Mouse (Mus musculus) forebrain, embryonic 16.5 days (tissue): ENCODE data around the gene Emc10. TPM values are rescaled to one million over a fixed set of nuclear protein-coding genes. Genes with fewer than 3 reads are reported as not detected.

ENCODE experiments used
- ATAC-seq: fragments of 200-750 bp; cut with Nextera tagmentation; 2 replicates; pipeline ENCODE4 v1.8.0; 2017; ENCODE audit warnings: mild to moderate bottlenecking, moderate library complexity
- H3K27ac ChIP-seq: fragments of 300-500 bp; sonication (generic); 2 replicates; pipeline ENCODE4 v1.5.1; 2014; ENCODE audit warnings: low read length, control low read depth
- H3K27me3 ChIP-seq: fragments of 300-500 bp; sonication (generic); replicated peaks from 2 replicates; pipeline ENCODE4 v1.6.1; 2014; ENCODE audit warnings: low read length; ENCODE audit not compliant: control insufficient read depth, insufficient read depth
- H3K36me3 ChIP-seq: fragments of 300-500 bp; sonication (generic); 2 replicates; pipeline ENCODE4 v1.6.1; 2014; ENCODE audit not compliant: control insufficient read depth, insufficient read depth
- H3K4me1 ChIP-seq: fragments of 300-500 bp; sonication (generic); replicated peaks from 2 replicates; pipeline ENCODE4 v1.6.1; 2014; ENCODE audit warnings: low read length; ENCODE audit not compliant: control insufficient read depth, insufficient read depth
- H3K4me2 ChIP-seq: fragments of 300-500 bp; sonication (generic); 2 replicates; pipeline ENCODE4 v1.6.1; 2014; ENCODE audit warnings: mild to moderate bottlenecking, low read length, control low read depth
- H3K4me3 ChIP-seq: fragments of 300-500 bp; sonication (generic); replicated peaks from 2 replicates; pipeline ENCODE4 v1.5.1; 2014; ENCODE audit warnings: mild to moderate bottlenecking, low read length, control low read depth
- H3K9ac ChIP-seq: fragments of 300-500 bp; sonication (generic); replicated peaks from 2 replicates; pipeline ENCODE4 v1.6.1; 2014; ENCODE audit warnings: low read depth, low read length, control low read depth
- H3K9me3 ChIP-seq: fragments of 300-500 bp; sonication (generic); 2 replicates; pipeline ENCODE4 v1.6.1; 2016; ENCODE audit warnings: low read length; ENCODE audit not compliant: control insufficient read depth
- WGBS: fragments of 180-500 bp; shearing (Covaris S2); extraction: QIAGEN DNeasy Blood & Tissue Kit; methylation state at CpG from one replicate; pipeline ENCODE4 v1.1.7; 2014; 5-methylcytosine and 5-hydroxymethylcytosine counted together
- polyA plus RNA-seq: library from polyadenylated mRNA; unstranded; fragments of >200 nt; fragmentation: Nextera tagmentation; extraction: Ambion mirVana; gene quantifications from 2 replicates; pipeline ENCODE4 v1.2.1, GENCODE M21; 2015

Gene Emc10
- polyA plus RNA-seq, 1 experiment from 2014 or later, result 127 TPM

GRCm38 (mm10) chr7:44467811-44468411 is 28.4 kb downstream of the Emc10 start, which contains the start of gene Josd2:
Josd2 (plus strand) TSS chr7:44467980.
- H3K4me2 ChIP-seq, result peak within 1 kb of the TSS; percentile 72
- under 1% methylated on average over 42 of the region's 42 CpGs for WGBS
- no peaks in the 10 kb centered on the region for H3K27me3 ChIP-seq
- peaks cover 41% of the 10 kb centered on the region for H3K4me1 ChIP-seq
- ATAC-seq, result peak; percentile 95
- H3K36me3 ChIP-seq, result peaks cover 7% of the 10 kb centered on the region; the same call in 1 of the 2 replicates
- no peaks in the 10 kb centered on the region for H3K9me3 ChIP-seq
- H3K9ac ChIP-seq, result peak within 1 kb of the TSS; percentile 76
- H3K27ac ChIP-seq, result peak within 1 kb of the TSS; percentile 94
- H3K4me3 ChIP-seq, result peak within 1 kb of the TSS; percentile 76

- H3K4me2 ChIP-seq, result no peak overlapping the region
- peaks cover 14% of the 10 kb centered on the region; the same call in 1 of the 2 replicates for H3K36me3 ChIP-seq
- H3K4me1 ChIP-seq, result peaks cover 46% of the 10 kb centered on the region
- no peak overlapping the region for H3K9ac ChIP-seq
- no peak overlapping the region for H3K4me3 ChIP-seq
- peak overlapping the region; percentile 76 for H3K27ac ChIP-seq
- H3K27me3 ChIP-seq, result no peaks in the 10 kb centered on the region
- WGBS, result 79% methylated on average over 16 of the region's 16 CpGs
- no peak for ATAC-seq
- no peaks in the 10 kb centered on the region for H3K9me3 ChIP-seq
Measured at GRCm38 (mm10) chr7:44466888-44467311, 29.4 kb downstream of the Emc10 start.

- Histone ChIP-seq H3K9me3 (no peaks in the 10 kb centered on the region), H3K27ac (peak overlapping the region; percentile 28), H3K9ac (no peak overlapping the region), H3K4me1 (peaks cover 46% of the 10 kb centered on the region), H3K4me2 (no peak overlapping the region), H3K36me3 (peaks cover 20% of the 10 kb centered on the region), H3K27me3 (no peaks in the 10 kb centered on the region), H3K4me3 (no peak overlapping the region)
- ATAC-seq, result no peak
- 77% methylated on average over 10 of the region's 10 CpGs for WGBS
Measured at GRCm38 (mm10) chr7:44466006-44466887, 30.1 kb downstream of the Emc10 start.

GRCm38 (mm10) chr7:44465111-44465510 is 31.2 kb downstream of the Emc10 start, which contains the start of gene Aspdh:
Aspdh (plus strand) TSS chr7:44465391.
- no peak for ATAC-seq
- peaks cover 46% of the 10 kb centered on the region for H3K4me1 ChIP-seq
- WGBS, result 43% methylated on average over 2 of the region's 2 CpGs
- H3K36me3 ChIP-seq, result peaks cover 26% of the 10 kb centered on the region
- H3K4me2 ChIP-seq, result peak within 1 kb of the TSS; percentile 13; the same call in 1 of the 2 replicates
- no peaks in the 10 kb centered on the region for H3K9me3 ChIP-seq
- peak within 1 kb of the TSS; percentile 29 for H3K9ac ChIP-seq
- H3K4me3 ChIP-seq, result no peak within 1 kb of the TSS
- no peaks in the 10 kb centered on the region for H3K27me3 ChIP-seq
- H3K27ac ChIP-seq, result peak within 1 kb of the TSS; percentile 82

GRCm38 (mm10) chr7:44464511-44464910 is 31.8 kb downstream of the Emc10 start:
- Histone ChIP-seq H3K4me1 (peaks cover 44% of the 10 kb centered on the region), H3K9ac (peak overlapping the region; percentile 29), H3K27me3 (no peaks in the 10 kb centered on the region), H3K27ac (peak overlapping the region; percentile 82), H3K36me3 (peaks cover 26% of the 10 kb centered on the region), H3K4me3 (no peak overlapping the region), H3K4me2 (peak overlapping the region; percentile 13; the same call in 1 of the 2 replicates), H3K9me3 (no peaks in the 10 kb centered on the region)
- no peak for ATAC-seq
- 6% methylated on average over 4 of the region's 4 CpGs for WGBS

- WGBS, result 80% methylated on average over 10 of the region's 10 CpGs
- Histone ChIP-seq H3K27ac (peak overlapping the region; percentile 82), H3K4me2 (no peak overlapping the region), H3K9me3 (no peaks in the 10 kb centered on the region), H3K36me3 (peaks cover 27% of the 10 kb centered on the region), H3K9ac (0 out of 2 replicates have a peak overlapping the region, but pooled peaks have one; percentile 29), H3K27me3 (no peaks in the 10 kb centered on the region), H3K4me1 (peaks cover 37% of the 10 kb centered on the region), H3K4me3 (no peak overlapping the region)
- no peak for ATAC-seq
Measured at GRCm38 (mm10) chr7:44463556-44464225, 32.6 kb downstream of the Emc10 start.

GRCm38 (mm10) chr7:44463056-44463425 is 33.3 kb downstream of the Emc10 start:
- H3K4me1 ChIP-seq, result peaks cover 32% of the 10 kb centered on the region
- H3K27ac ChIP-seq, result no peak overlapping the region
- peaks cover 33% of the 10 kb centered on the region for H3K36me3 ChIP-seq
- ATAC-seq, result no peak
- no peak overlapping the region for H3K9ac ChIP-seq
- H3K4me3 ChIP-seq, result no peak overlapping the region
- 54% methylated on average over 8 of the region's 8 CpGs for whole genome bisulfite sequencing
- H3K27me3 ChIP-seq, result no peaks in the 10 kb centered on the region
- no peaks in the 10 kb centered on the region for H3K9me3 ChIP-seq
- no peak overlapping the region for H3K4me2 ChIP-seq

GRCm38 (mm10) chr7:44462218-44463055 is 33.9 kb downstream of the Emc10 start:
- H3K27ac ChIP-seq, result no peak overlapping the region
- H3K4me2 ChIP-seq, result no peak overlapping the region
- 38% methylated on average over 72 of the region's 77 CpGs for WGBS
- H3K27me3 ChIP-seq, result no peaks in the 10 kb centered on the region
- H3K4me3 ChIP-seq, result no peak overlapping the region
- no peaks in the 10 kb centered on the region for H3K9me3 ChIP-seq
- no peak overlapping the region for H3K9ac ChIP-seq
- ATAC-seq, result no peak
- H3K4me1 ChIP-seq, result peaks cover 30% of the 10 kb centered on the region
- H3K36me3 ChIP-seq, result peaks cover 37% of the 10 kb centered on the region
